Mouse (Mus musculus): ENCODE data around the gene Rnf10.

The Rnf10 gene

DNA sequence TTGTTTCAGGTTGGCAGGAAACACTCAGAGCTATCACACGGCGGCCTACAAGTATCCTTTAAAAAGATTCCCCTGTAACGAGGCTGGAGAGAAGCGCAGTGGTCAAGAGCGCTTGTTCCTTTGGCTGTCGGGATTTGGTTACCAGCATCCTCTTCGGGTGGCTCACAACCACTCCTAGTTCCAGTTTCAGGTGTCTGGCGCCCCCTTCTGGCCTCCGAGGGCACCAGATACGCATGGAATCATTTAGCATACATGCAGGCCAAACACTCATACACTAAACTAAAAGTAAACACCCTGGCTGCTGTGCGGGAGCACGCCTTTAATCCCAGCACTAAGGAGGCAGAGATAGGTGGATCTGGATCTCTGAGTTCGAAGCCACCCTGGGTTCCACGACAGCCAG lies 3.3 kb upstream of the Rnf10 start:
- in situ Hi-C loops (cut with MboI, MseI), result no loop called here

DNA sequence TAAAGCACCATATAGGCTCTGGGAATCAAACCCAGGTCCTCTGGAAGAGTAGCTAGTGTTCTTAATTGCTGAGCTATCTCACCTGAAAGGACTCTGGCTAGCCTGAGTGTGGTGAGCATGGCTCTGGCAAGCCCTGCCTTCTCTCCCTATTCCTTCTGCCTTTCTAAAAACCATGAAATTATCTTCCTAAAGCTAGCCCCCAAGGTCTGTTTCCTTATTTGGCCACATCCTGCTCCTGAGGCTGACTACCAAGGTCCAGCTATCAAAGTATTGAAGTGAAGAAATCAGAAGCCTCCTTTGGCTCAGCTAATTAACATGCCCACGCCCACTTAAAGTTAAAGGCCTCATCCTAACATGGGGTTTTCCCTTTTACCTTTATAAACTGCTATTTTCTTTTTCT lies 2.1 kb upstream of the Rnf10 start:
- in situ Hi-C loops (cut with MboI, MseI), result no loop called here

DNA sequence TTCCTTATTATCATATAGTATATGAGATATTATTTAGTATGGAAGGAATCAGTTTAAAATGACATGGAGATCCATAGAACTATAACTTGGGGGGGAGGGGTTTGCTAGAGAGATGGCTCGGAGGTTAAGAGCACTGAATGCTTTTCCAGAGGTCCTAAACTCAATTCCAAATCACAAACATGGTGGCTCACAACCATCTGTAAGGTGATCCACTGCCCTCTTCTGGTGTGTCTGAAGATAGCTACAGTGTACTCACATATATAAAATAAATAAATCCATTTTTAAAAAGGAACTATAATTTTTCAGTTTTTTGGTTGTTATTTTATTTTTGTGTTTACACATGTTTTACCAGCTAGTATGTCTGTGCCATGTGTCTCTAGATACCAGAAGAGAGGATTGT lies 1.7 kb upstream of the Rnf10 start:
- in situ Hi-C loops (cut with MboI, MseI), result no loop called here

DNA sequence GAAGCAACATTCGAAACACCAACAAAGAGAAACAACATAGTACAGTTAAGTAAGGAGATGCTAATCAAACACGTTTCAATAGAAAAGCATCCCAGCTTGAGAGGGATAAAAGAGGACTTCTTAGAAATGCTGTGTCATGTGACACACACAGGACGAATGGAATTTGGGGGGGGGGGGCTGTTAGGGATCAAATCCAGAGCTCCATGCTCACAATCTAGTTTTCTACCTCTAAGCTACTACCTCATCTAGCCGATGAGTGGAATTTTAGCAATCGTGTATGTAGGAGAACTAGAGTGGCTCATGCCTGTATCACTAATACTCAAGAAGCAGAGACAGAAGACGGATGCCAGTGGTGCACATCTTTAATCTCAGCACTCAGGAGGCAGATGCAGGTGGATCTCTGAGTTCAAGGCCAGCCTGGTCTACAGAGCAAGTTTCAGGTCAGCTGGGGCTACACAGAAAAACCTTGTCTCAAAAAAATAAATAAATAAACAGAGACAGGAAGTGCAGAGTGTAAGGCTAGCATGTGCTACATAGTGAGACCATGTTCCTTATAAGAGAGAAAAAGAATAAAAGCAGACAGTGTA lies 944 bp upstream of the Rnf10 start:
- in situ Hi-C loops (cut with MboI, MseI), result no loop called here

DNA sequence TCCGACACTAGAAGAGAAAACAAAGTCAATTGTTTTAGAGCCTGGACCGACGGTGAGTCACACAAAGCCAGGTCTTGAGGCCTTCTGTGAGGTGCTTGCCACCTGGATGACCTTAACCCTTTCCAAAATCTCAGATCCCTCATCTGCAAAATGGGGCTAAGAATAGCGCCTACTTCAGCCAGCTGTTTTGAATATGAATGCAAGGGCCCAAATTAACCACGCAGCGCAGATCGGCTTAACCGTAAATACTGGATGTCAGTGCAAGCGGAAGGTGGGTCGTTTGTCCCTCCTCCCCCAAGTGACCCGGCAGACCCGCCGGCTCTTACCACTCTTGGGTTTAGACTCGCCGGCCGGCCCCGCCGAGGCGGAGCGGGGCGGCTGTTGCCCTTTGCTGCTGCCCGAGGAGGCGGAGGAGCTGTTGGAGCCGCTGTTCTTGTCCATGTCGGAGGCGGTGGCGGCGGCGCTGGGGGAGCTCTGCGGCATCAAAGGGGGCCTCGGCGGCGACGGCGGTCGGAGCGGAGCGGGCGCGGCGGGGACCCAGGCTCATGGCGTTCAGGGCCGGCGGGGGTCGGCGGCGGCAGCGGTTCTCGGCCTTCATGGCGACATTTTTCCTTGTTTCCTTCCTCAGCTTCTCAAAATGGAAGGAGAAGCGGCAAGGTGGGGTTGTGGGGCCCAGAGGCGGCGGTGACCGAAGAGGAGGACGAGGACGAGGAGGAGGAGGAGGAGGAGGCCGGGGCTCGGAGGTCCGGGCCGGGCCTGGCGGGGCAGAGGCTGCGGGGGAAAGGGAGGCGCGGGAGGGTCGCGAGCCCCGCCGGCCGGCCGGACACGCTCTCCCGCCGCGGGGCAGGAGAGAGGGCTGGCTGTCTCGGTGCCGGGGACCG lies 527 bp downstream of the Rnf10 start:
- in situ Hi-C loops (cut with MboI, MseI), result no loop called here

DNA sequence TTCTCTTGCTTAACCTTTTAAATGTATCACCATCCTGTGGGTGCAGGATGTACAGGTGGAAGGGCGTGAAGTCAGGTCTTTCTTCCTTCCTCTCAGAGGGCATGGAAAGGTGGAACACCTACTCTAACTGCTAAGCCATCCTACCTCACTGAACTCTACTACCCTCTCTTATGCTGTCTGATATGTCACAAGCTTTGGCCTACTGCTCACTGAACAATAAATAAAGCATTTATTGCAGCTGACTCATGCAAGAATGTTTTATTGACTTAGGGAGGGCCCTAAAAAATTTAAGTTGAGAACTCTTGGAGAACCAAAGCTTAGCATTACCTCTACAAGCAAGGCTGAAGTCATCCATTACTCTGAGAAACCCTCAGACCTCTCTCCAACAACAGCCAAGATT lies 2.7 kb downstream of the Rnf10 start:
- in situ Hi-C loops (cut with MboI, MseI), result no loop called here

DNA sequence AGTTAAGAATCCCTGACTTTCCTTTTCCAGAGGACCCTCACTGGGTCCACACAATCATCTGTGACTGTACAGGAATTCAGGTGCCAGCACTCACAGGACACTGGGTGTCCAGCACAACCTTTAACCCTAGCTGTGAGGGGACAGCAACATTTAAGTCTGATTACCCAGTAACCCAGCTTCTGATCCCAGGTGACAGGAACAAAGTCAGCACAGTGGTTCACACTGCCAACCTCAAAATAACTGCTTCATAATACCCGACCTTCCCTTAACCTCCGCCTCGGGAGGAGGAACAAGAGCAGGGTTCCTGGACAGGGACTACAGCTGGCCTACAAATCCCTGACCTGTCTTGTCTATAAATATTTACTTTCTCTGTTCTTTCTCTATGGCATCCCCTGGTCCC lies 4.4 kb downstream of the Rnf10 start:
- in situ Hi-C loops (cut with MboI, MseI), result no loop called here

DNA sequence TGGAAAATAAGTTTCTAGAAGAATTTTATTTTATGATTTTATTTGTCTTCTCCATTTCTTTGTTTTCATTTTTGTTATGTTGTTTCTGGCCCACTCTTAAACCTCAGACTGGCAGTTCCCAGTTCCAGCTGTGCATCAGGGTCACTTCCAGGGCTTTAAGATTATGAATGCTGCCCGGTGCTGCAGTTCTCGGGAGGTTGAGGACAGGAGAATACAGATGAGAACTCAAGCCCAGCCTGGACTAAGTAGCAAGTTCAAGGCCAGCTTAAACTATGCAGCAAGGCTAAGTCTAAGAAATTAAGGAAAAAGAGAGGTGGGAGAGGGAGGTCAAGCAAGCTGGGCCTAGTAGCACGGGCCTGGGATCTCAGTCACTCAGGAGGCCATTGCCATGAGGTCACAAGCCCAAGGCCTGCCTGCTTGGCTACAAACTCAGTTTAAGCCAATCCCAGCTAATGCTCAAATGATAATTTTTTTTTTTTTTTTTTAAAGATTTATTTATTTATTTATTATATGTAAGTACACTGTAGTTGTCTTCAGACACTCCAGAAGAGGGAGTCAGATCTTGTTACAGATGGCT lies 5.1 kb downstream of the Rnf10 start:
- in situ Hi-C loops (cut with MboI, MseI), result no loop called here

DNA sequence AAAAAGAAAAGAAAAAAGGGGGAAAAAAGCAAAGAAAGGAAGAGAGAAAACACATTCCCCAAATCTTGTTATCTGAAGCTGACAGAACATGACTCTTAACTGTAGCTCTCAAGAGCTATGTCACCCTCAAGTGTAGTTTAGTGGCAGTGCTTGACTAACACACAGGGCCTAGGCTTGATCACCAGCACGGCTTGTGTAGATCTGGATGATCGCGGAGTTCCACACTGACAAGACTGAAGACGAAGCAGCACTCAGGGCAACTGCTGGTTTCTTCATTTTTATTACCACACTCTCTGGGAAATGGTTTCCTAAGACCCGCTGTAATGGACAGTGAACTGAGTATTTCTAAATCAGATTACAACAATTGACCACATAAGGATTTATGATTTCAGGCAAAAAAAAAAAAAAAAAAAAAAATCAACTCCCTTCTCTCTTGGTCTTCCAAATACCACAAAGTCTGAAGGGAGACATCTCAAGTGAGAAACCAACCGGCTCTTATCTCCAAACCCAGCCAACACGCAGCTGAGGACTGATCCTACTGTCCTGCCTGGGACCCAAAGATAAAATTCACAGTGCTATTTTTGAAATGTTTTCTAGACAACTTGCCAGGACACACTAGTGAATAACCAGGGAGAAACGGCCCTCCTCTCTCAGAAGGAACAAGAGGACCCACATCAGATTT lies 5.8 kb downstream of the Rnf10 start:
- in situ Hi-C loops (cut with MboI, MseI), result no loop called here

DNA sequence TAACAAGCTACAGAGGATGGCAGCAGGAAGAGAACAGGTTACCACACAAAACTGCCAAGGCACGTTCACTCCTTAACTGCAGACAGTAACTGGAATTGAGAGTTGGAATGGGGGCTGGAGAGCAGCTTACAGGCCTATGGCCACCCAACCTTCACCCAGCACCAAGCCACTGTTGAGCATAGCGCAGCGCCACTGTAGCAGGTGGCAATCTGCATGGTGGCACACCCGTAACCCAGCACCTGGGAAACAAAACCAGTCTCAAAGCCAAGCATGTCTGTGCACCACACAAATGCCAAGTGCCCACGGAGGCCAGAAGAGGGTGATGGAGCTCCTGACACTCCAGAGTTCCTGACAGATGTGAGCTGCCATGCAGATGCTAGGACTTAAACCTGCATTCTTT lies 6.4 kb downstream of the Rnf10 start:
- in situ Hi-C loops (cut with MboI, MseI), result no loop called here

DNA sequence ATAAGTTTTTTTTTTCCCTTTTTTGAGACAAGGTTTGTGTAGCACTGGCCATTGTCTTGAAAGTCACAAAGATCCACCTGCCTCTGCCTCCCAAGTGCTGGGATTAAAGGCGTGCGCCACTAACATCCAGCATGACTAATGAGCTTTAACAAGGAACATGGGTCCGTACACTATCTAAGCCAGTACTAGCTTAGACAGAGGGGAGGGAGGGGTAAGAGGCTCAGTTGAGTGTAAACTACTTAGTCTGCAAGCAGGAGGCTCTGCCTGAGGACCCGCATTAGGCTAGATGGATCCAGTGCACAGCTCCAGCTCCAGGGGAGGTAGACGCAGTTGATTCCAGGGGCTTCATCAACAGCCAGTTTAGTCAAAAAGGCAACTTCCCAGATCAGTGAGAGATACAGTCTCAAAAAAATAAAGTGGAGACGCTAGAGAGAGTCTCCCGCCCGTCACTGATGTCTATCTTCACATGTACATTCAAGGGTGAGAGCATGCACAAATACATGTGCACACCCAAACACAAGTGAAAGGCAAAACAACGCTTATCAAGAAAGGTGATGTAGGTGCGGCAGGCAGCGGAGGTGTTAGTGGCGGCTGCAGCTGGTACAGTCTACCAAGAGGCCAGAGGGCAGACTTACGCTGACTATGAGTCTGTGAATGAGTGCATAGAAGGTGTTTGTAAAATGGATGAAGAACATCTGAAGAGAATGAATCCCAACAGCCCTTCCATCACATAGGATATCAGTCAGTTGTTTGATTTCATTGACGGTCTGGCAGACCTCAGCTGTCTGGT lies 10.0 kb downstream of the Rnf10 start:
- in situ Hi-C loops (cut with MboI, MseI), result no loop called here

DNA sequence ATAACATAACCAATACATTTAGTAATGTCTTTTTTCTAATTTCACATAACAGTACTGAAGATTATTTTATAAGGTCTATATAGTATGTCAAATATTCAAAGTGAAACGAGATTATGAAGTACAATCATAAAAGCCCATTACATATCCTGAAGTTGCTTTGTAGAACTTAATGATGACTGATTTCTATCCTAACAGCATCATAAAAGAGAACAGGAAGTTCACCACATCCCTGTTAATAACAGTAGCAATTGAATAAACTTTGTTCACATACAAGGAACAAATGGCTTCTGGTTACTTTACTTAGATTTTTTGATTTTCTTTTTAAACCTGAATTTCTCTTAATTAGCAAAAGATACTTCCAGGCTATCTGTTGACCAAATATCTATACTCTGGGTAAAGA lies 10.8 kb downstream of the Rnf10 start:
- in situ Hi-C loops (cut with MboI, MseI), result no loop called here

DNA sequence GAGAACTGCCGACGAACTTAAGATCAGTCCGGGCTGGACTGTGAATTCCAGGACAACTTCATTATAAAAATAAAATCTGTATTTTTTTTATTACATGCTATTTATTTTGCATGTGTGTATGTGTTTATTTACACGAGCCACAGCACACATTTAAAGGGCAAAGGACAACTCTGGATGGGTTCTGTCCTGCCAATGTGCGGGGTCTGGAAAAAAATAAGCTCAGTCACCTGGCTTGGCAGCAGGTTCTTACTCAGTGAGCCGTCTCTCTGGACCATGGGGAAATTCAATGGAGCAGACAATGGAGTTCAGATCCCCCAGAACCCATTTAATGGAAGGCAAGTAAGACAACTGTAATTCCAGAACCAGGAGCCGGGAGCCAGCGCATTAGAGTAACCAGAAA lies 11.6 kb downstream of the Rnf10 start:
- in situ Hi-C loops (cut with MboI, MseI), result no loop called here

DNA sequence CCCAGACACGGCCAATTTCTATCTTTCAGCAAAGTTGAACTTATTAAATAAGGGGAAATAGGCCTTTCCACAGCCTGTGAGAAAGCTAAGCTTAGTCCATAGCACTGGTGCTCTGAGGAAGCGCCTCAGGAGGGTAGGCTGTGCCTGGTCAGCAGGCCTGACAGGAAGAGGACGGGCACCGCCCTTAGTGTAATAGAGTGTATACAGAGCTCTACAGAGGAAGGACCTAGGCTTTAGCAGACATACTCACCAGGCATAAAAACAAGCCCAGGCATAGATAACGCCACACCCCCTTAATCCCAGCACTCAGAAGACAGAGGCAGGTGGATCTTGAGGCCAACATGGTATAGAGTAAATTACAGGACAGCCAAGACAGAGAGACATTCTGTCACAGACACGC lies 12.3 kb downstream of the Rnf10 start:
- in situ Hi-C loops (cut with MboI, MseI), result no loop called here

DNA sequence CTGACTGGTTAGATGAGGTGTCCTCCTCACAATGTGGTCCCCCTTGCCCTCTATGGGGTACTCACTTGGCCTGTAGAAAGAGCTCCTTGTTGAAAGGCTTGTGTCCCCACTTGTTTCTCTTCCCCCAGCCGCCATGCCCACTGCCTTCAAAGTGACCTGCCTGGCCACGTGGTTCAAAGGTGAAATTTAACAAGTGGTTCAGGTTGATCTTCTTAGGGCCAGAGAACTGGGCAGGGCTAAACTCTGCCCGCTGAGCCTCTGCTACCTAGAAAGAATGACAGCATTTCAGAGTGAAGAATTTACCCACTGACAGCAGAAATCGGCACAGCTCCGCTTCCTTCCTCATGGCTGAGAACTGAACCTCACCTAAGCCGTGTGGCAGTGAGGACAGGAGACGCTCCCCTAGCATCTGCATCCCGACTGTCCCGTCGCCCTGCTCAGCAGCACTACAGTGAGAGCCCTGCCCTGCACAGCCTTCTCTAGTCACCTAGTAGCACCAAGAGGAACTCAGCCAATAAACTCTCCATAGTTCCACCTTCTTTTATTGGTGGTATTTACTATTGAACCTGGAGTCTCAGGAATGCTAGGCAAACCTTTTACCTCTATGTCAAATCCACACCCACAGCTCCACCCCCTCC lies 15.7 kb downstream of the Rnf10 start:
- in situ Hi-C loops (cut with MboI, MseI), result no loop called here

DNA sequence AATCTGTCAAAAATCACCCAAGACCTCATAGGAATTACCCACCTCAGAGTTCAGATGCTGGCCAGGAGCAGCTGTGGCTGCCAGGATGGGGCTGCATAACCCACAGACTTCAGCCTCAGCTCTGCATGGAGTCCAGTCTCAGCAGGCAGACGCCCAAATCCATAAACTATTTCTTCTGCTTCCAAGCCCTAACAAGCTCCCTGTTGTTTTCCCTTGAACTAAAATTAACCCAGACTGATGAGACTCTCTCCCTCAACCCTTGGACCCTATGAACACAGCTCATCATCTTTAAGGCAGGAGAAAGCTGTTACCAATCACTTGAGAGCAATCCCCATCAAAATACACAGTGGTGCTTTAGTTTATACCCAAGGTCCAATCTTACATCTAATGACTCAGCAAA lies 17.2 kb downstream of the Rnf10 start:
- in situ Hi-C loops (cut with MboI, MseI), result no loop called here

DNA sequence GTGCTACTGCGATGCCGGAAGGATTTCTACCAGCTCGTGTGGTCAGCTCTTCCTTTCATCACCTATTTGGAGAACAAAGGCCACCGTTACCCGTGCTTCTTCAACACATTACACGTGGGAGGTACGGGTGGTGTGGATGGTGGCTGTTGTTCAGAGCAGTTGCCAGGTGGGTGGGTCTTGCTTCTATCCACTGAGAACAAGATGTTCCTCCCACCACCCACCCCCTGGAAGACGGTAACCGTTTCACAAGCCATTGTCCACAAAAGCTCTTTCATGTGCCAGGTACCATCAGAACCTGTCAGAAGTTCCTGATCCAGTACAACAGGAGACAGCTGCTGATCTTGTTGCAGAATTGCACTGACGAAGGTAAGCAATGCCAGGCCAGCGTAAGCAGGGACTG lies 32.5 kb downstream of the Rnf10 start:
- in situ Hi-C loops (cut with MboI, MseI), result no loop called here

DNA sequence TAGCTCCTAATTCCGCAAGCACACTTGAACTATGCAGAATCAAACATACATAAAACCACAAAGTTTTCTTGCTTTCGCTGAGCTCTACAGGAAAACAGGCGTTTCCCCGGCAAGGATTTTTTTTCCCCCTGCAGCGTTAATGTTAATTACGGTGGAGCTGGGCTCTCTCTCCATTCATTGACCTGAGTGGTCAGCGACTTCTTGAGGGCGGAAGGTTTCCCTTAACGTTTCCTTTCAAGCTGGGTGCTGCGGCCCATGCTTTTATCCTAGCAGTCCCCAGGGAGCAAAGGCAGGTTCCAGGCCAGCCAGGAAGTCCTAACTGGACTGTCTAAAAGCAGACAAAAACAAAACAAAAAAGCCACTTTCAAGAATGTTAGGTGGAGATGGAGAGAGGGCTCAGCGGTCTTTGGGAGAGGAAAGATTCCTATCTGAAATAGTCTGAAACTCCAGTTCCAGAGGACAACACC lies 33.9 kb downstream of the Rnf10 start:
- in situ Hi-C loops (cut with MboI, MseI), result no loop called here

DNA sequence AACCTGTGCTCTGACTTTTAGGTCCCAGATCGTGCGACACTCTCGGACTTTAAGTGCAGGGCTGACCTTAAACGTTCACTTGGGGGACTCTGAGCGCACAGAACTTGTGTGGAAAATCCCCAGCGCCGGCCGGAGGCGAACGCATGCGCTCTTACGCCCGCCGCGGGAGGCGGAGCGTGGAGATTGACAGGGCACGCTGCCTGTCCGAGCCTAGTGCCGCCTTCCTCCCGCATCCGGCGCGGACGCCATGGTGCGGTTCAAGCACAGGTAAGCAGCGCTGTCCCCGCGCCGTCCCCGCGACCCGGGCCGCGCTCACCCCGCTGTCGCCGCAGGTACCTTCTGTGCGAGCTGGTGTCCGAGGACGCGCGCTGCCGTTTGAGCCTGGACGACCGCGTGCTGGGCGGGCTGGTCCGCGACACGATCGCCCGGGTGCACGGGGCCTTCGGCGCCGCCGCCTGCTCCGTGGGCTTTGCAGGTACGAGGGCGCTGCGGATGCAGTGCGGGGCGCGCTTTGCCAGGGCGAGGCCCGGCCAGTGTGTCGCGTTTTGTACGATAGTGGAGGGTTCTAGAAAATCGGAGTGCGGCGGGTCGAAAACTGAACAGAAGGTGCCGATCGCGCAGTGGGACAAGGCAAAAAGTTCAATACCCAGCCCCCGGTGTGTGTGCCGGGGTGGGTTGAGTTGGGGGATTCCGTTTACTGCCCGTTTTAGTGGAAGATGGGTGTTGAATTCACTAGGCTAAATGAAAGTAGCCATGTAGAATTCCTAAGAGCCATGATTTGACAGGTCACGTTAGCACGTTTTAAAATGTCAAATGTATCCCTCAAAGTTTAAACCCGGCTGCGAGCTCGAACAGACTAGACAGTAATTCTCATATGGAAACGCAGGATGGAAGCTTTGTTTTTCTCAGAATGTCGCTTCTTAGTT lies 34.6 kb downstream of the Rnf10 start:
- in situ Hi-C loops (cut with MboI, MseI), result no loop called here

DNA sequence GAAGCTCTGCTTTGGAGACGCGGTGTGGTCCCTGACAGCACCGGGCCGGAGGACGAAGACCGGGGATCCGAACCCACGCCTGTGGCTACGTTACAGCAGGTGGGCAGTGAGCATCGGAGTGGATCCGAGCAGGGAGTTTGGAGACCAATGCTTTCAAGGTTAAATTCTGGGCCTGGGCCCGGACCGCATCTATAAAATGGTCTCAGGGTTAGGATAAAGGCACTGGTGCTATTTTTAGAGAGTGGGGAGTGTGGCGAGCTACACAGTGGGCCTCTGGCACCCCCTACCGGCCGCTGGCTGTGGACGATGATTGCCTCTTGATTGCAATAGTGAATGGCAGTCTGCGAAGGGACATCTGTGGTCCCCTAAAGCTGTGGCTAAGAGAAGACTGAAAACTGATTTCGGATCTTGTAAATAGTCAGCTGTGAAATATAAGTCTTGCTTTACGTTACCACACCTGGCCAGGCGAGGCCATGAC lies 36.9 kb downstream of the Rnf10 start, which contains the start of gene Pop5:
TSS of gene Pop5 (plus strand) at position 51 of the 478 bp plus-strand sequence.
- in situ Hi-C loops (cut with MboI, MseI), result no loop called here
